Mouse (Mus musculus): ENCODE results near the gene Usp5. TPM values are rescaled to one million over a fixed set of nuclear protein-coding genes. Genes with fewer than 3 reads are reported as not detected.

Gene Usp5
- total and polyA plus RNA-seq, 3 experiments: 51.0 to 72.3 (median 68.4) TPM

- no peak for DNase-seq
- Histone ChIP-seq H3K4me3 (no peak overlapping the region), H3K79me2 (replicated peaks; ENCODE audit: control insufficient read depth, insufficient read depth, low read length) (no peaks in the 10 kb centered on the region), H3K27me3 (ENCODE audit: control insufficient read depth, insufficient read depth, low read length) (no peaks in the 10 kb centered on the region), H3K36me3 (ENCODE audit: control insufficient read depth, insufficient read depth, low read length) (no peaks in the 10 kb centered on the region), H3K27ac (no peak overlapping the region), H3K4me1 (ENCODE audit: control insufficient read depth, insufficient read depth, low read length) (no peaks in the 10 kb centered on the region), H3K9ac (ENCODE audit: low read depth, low read length) (no peak overlapping the region)
- TF ChIP-seq EP300 (IDR thresholded peaks at IDR 0.05; ENCODE audit: insufficient read depth, low read depth, low read length) (no peak), CTCF (IDR thresholded peaks at IDR 0.05) (no peak), POLR2A (IDR thresholded peaks at IDR 0.05; ENCODE audit: insufficient read depth, low read depth, low read length) (no peak)
- intact Hi-C loops (cut with DNase I): no loop called here
- 75% methylated on average over 2 of the region's 2 CpGs for WGBS
These were observed 33.1 kb downstream of the Usp5 start for GRCm38 (mm10) chr6:124796200-124796599.

DNA sequence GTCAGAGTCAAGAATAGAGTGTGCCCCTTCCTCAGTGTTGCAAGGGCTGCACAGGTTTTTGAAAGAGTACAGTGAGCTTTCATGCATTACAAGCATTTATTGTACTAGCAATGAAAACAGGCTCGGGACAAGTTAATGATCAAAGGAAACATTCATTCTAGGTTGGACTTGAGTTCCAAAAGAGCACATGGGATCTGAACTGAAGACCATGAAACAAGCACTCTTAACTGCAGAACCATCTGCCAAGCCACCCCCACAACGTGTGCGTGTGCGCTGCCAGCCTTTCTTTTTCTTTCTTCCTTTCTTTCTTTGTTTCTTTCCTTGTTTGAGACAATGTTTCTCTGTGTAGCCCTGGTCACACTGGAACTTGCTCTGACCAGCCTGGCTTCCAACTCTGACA is 33.5 kb downstream of the Usp5 start:
- H3K4me3 ChIP-seq: no peak overlapping the region
- no peak overlapping the region for H3K9ac ChIP-seq (ENCODE audit: low read depth, low read length)
- TF ChIP-seq POLR2A (IDR thresholded peaks at IDR 0.05; ENCODE audit: insufficient read depth, low read depth, low read length) (no peak), CTCF (IDR thresholded peaks at IDR 0.05) (no peak), EP300 (IDR thresholded peaks at IDR 0.05; ENCODE audit: insufficient read depth, low read depth, low read length) (no peak)
- intact Hi-C loops (cut with DNase I): no loop called here
- H3K79me2 ChIP-seq (replicated peaks; ENCODE audit: control insufficient read depth, insufficient read depth, low read length): no peaks in the 10 kb centered on the region
- H3K4me1 ChIP-seq (ENCODE audit: control insufficient read depth, insufficient read depth, low read length): no peaks in the 10 kb centered on the region
- H3K36me3 ChIP-seq (ENCODE audit: control insufficient read depth, insufficient read depth, low read length): no peaks in the 10 kb centered on the region
- no peak for DNase-seq
- 86% methylated on average over 4 of the region's 4 CpGs for WGBS
- no peak overlapping the region for H3K27ac ChIP-seq
- no peaks in the 10 kb centered on the region for H3K27me3 ChIP-seq (ENCODE audit: control insufficient read depth, insufficient read depth, low read length)

GRCm38 (mm10) chr6:124791911-124792310 is 37.4 kb downstream of the Usp5 start:
- Histone ChIP-seq H3K9ac (ENCODE audit: low read depth, low read length) (no peak overlapping the region), H3K27me3 (ENCODE audit: control insufficient read depth, insufficient read depth, low read length) (no peaks in the 10 kb centered on the region), H3K79me2 (replicated peaks; ENCODE audit: control insufficient read depth, insufficient read depth, low read length) (no peaks in the 10 kb centered on the region), H3K4me1 (ENCODE audit: control insufficient read depth, insufficient read depth, low read length) (no peaks in the 10 kb centered on the region), H3K36me3 (ENCODE audit: control insufficient read depth, insufficient read depth, low read length) (no peaks in the 10 kb centered on the region), H3K4me3 (no peak overlapping the region), H3K27ac (no peak overlapping the region)
- 85% methylated on average over 3 of the region's 3 CpGs for WGBS
- intact Hi-C loops (cut with DNase I): no loop called here
- no peak for TF ChIP-seq EP300 (IDR thresholded peaks at IDR 0.05; ENCODE audit: insufficient read depth, low read depth, low read length)
- TF ChIP-seq POLR2A (IDR thresholded peaks at IDR 0.05; ENCODE audit: insufficient read depth, low read depth, low read length): no peak
- TF ChIP-seq CTCF (IDR thresholded peaks at IDR 0.05): no peak
- DNase-seq: no peak

- Histone ChIP-seq H3K36me3 (ENCODE audit: control insufficient read depth, insufficient read depth, low read length) (no peaks in the 10 kb centered on the region), H3K27ac (no peak overlapping the region), H3K9ac (ENCODE audit: low read depth, low read length) (no peak overlapping the region), H3K27me3 (ENCODE audit: control insufficient read depth, insufficient read depth, low read length) (no peaks in the 10 kb centered on the region), H3K79me2 (replicated peaks; ENCODE audit: control insufficient read depth, insufficient read depth, low read length) (no peaks in the 10 kb centered on the region), H3K4me1 (ENCODE audit: control insufficient read depth, insufficient read depth, low read length) (no peaks in the 10 kb centered on the region), H3K4me3 (no peak overlapping the region)
- TF ChIP-seq EP300 (IDR thresholded peaks at IDR 0.05; ENCODE audit: insufficient read depth, low read depth, low read length) (no peak), POLR2A (IDR thresholded peaks at IDR 0.05; ENCODE audit: insufficient read depth, low read depth, low read length) (no peak), CTCF (IDR thresholded peaks at IDR 0.05) (no peak)
- no peak for DNase-seq
- intact Hi-C loops (cut with DNase I): no loop called here
- 59% methylated on average over 4 of the region's 4 CpGs for WGBS
These were observed 39.2 kb downstream of the Usp5 start for GRCm38 (mm10) chr6:124790121-124790520.

DNA sequence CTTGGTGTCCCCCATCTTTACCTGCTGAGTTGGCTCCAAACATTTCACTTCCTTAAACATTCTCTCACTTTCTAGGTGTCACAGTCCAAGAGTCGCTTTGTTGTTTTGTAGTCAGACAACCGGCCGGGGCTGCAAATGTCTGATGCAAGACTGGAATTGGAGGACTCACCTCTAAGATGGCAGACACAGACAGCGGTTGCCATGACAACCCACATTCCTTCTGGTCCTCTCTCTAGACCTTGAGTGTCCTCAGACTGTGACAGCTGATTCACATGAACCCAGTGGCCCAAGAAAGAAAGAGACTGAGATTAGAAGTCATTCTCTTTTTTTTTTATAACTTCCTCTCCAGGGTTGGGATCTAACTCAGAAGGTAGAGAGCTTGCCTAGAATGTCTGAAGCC is 39.8 kb downstream of the Usp5 start:
- H3K4me3 ChIP-seq: no peak overlapping the region
- H3K27ac ChIP-seq: no peak overlapping the region
- 90% methylated on average over 4 of the region's 4 CpGs for WGBS
- H3K4me1 ChIP-seq (ENCODE audit: control insufficient read depth, insufficient read depth, low read length): no peaks in the 10 kb centered on the region
- H3K36me3 ChIP-seq (ENCODE audit: control insufficient read depth, insufficient read depth, low read length): no peaks in the 10 kb centered on the region
- no peaks in the 10 kb centered on the region for H3K79me2 ChIP-seq (replicated peaks; ENCODE audit: control insufficient read depth, insufficient read depth, low read length)
- intact Hi-C loops (cut with DNase I): no loop called here
- no peak for DNase-seq
- no peak overlapping the region for H3K9ac ChIP-seq (ENCODE audit: low read depth, low read length)
- TF ChIP-seq EP300 (IDR thresholded peaks at IDR 0.05; ENCODE audit: insufficient read depth, low read depth, low read length) (no peak), POLR2A (IDR thresholded peaks at IDR 0.05; ENCODE audit: insufficient read depth, low read depth, low read length) (no peak), CTCF (IDR thresholded peaks at IDR 0.05) (no peak)
- H3K27me3 ChIP-seq (ENCODE audit: control insufficient read depth, insufficient read depth, low read length): no peaks in the 10 kb centered on the region

DNA sequence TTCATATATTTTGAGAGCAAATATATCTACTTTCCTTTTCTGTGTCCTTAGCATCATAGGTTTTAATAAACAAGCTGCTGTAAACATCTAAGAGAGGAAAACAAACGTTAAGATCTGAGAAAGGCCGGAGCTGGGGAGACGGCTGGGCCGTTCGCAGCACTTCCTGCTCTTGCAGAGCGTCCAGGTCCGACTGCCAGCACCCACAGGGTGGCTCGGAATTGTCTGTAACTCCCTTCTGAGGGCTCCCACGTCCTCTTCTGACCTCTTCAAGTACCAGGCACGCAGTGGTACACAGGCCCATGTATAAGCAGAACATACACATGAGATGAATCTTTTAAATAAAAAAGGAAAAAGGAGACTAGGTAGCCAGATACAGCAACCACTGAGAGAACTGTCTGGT is 41.6 kb downstream of the Usp5 start:
- intact Hi-C loops (cut with DNase I): no loop called here
- H3K27ac ChIP-seq: no peak overlapping the region
- DNase-seq: no peak
- no peaks in the 10 kb centered on the region for H3K4me1 ChIP-seq (ENCODE audit: control insufficient read depth, insufficient read depth, low read length)
- no peaks in the 10 kb centered on the region for H3K36me3 ChIP-seq (ENCODE audit: control insufficient read depth, insufficient read depth, low read length)
- no peaks in the 10 kb centered on the region for H3K79me2 ChIP-seq (replicated peaks; ENCODE audit: control insufficient read depth, insufficient read depth, low read length)
- H3K9ac ChIP-seq (ENCODE audit: low read depth, low read length): no peak overlapping the region
- 61% methylated on average over 10 of the region's 10 CpGs for WGBS
- TF ChIP-seq POLR2A (IDR thresholded peaks at IDR 0.05; ENCODE audit: insufficient read depth, low read depth, low read length) (no peak), EP300 (IDR thresholded peaks at IDR 0.05; ENCODE audit: insufficient read depth, low read depth, low read length) (no peak), CTCF (IDR thresholded peaks at IDR 0.05) (no peak)
- no peak overlapping the region for H3K4me3 ChIP-seq
- H3K27me3 ChIP-seq (ENCODE audit: control insufficient read depth, insufficient read depth, low read length): no peaks in the 10 kb centered on the region
